Mouse (Mus musculus) ES-E14 (cell line): ENCODE results near the gene Nupl2. TPM values are rescaled to one million over a fixed set of nuclear protein-coding genes. Genes with fewer than 3 reads are reported as not detected.

Experiments used
- DNase-seq: peaks from one replicate; pipeline ENCODE4 v3.0.0-alpha.2; 2013; ENCODE audit warnings: low read depth, low spot score
- H3K27ac ChIP-seq: 2 replicates; pipeline ENCODE4 v1.5.1; 2012; ENCODE audit warnings: low read depth, mild to moderate bottlenecking, low read length, moderate library complexity, mixed read lengths; ENCODE audit not compliant: poor library complexity, insufficient read depth, severe bottlenecking
- H3K36me3 ChIP-seq: 2 replicates; pipeline ENCODE4 v1.6.1; 2012; ENCODE audit warnings: mild to moderate bottlenecking, low read length, moderate library complexity, mixed read lengths; ENCODE audit not compliant: control insufficient read depth, poor library complexity, insufficient read depth, severe bottlenecking
- H3K4me1 ChIP-seq, 2 experiments: fragments of 150-350 bp in 1 of 2; sonication (generic) in 1 of 2; 2 replicates each; pipeline ENCODE4 v1.6.1; 2012; ENCODE audit warnings: low read length in 2 of 2, mild to moderate bottlenecking in 1 of 2, mixed read lengths in 1 of 2; ENCODE audit not compliant: control insufficient read depth in 2 of 2, insufficient read depth in 2 of 2, poor library complexity in 1 of 2
- H3K4me3 ChIP-seq, 2 experiments: fragments of 150-350 bp in 1 of 2; sonication (generic) in 1 of 2; 2 replicates each; pipeline ENCODE4 v1.5.1; 2012; ENCODE audit warnings: low read length in 2 of 2, low read depth in 1 of 2, mild to moderate bottlenecking in 1 of 2, mixed read lengths in 1 of 2; ENCODE audit not compliant: insufficient read depth in 1 of 2, poor library complexity in 1 of 2, severe bottlenecking in 1 of 2
- H3K9ac ChIP-seq: 2 replicates; pipeline ENCODE4 v1.6.1; 2012; ENCODE audit warnings: low read depth, mild to moderate bottlenecking, low read length, mixed read lengths; ENCODE audit not compliant: poor library complexity, insufficient read depth, severe bottlenecking
- H3K9me3 ChIP-seq: fragments of 150-350 bp; sonication (generic); 2 replicates; pipeline ENCODE4 v1.6.1; 2012; ENCODE audit warnings: low read depth, mild to moderate bottlenecking, low read length; ENCODE audit not compliant: control insufficient read depth, insufficient read depth
- CHD2 ChIP-seq: IDR thresholded peaks from 2 replicates; pipeline ENCODE4 v1.6.1; 2014; ENCODE audit warnings: mild to moderate bottlenecking, low read depth, low read length, inconsistent platforms
- HCFC1 ChIP-seq: IDR thresholded peaks from 2 replicates; pipeline ENCODE4 v1.6.1; 2012; ENCODE audit warnings: low read length, inconsistent platforms, borderline replicate concordance; ENCODE audit not compliant: insufficient read depth
- MAFK ChIP-seq: IDR thresholded peaks from 2 replicates; pipeline ENCODE4 v1.6.1; 2014; ENCODE audit warnings: mild to moderate bottlenecking, low read depth, low read length, inconsistent platforms; ENCODE audit not compliant: insufficient read depth
- ZC3H11A ChIP-seq: IDR thresholded peaks from 2 replicates; pipeline ENCODE4 v1.6.1; 2012; ENCODE audit warnings: low read depth, mild to moderate bottlenecking, inconsistent platforms, low read length, borderline replicate concordance
- ZNF384 ChIP-seq: IDR thresholded peaks from 2 replicates; pipeline ENCODE4 v1.6.1; 2012; ENCODE audit warnings: low read depth, low read length, inconsistent platforms
- in situ Hi-C, 2 experiments: fragments of 600-800 bp; cut with MboI; formaldehyde crosslinking; loops; one replicate each; pipeline ENCODE4 v1.15.1; 2025; ENCODE audit warnings: low sequenced_read_pairs in 2 of 2, inconsistent platforms in 1 of 2; ENCODE audit not compliant: unreplicated experiment in 2 of 2
- total RNA-seq: library from RNA; depleted of rRNA; stranded (reverse); fragments of 300-350 nt; gene quantifications from 2 replicates; pipeline ENCODE4 v1.2.3, GENCODE M21; 2012

Nupl2 gene
- total RNA-seq, 1 experiment: 10.5 TPM

GRCm38 (mm10) chr5:24201006-24201405 is 36.2 kb downstream of the Nupl2 start:
- in situ Hi-C loops: no loop called here
- H3K4me3 ChIP-seq: no peak overlapping the region
- H3K9ac ChIP-seq: no peak overlapping the region
- H3K9me3 ChIP-seq: no peaks in the 10 kb centered on the region
- no peaks in the 10 kb centered on the region for H3K36me3 ChIP-seq
- TF ChIP-seq HCFC1: no peak
- TF ChIP-seq ZC3H11A: no peak
- TF ChIP-seq CHD2: no peak
- TF ChIP-seq ZNF384: no peak
- no peak for TF ChIP-seq MAFK
- H3K4me1 ChIP-seq: peaks cover 0 to 2% of the 10 kb centered on the region in 2 experiments; a peak in 1 of 4 replicates
- no peak overlapping the region for H3K27ac ChIP-seq
- DNase-seq: no peak

- Histone ChIP-seq H3K9ac (no peak overlapping the region), H3K9me3 (no peaks in the 10 kb centered on the region), H3K27ac (no peak overlapping the region), H3K36me3 (no peaks in the 10 kb centered on the region), H3K4me3 (no peak overlapping the region), H3K4me1 (peaks cover 0 to 4% of the 10 kb centered on the region in 2 experiments; a peak in 2 of 4 replicates)
- no peak for DNase-seq
- in situ Hi-C loops: no loop called here
- TF ChIP-seq HCFC1 (no peak), MAFK (no peak), ZNF384 (no peak), ZC3H11A (no peak), CHD2 (no peak)
Observed at GRCm38 (mm10) chr5:24202492-24202891, 37.7 kb downstream of the Nupl2 start.

GRCm38 (mm10) chr5:24203266-24203665 is 38.5 kb downstream of the Nupl2 start:
- Histone ChIP-seq H3K4me1 (peaks cover 0 to 4% of the 10 kb centered on the region in 2 experiments; a peak in 2 of 4 replicates), H3K27ac (no peak overlapping the region), H3K9me3 (no peaks in the 10 kb centered on the region), H3K36me3 (no peaks in the 10 kb centered on the region), H3K9ac (no peak overlapping the region), H3K4me3 (no peak overlapping the region)
- no peak for DNase-seq
- in situ Hi-C loops: no loop called here
- TF ChIP-seq ZC3H11A (no peak), HCFC1 (no peak), MAFK (no peak), CHD2 (no peak), ZNF384 (no peak)

- Histone ChIP-seq H3K36me3 (no peaks in the 10 kb centered on the region), H3K4me3 (no peak overlapping the region), H3K9ac (no peak overlapping the region), H3K9me3 (no peaks in the 10 kb centered on the region), H3K27ac (no peak overlapping the region; the same call in 1 of the 2 replicates), H3K4me1 (peaks cover 3 to 8% of the 10 kb centered on the region in 2 experiments; a peak in 3 of 4 replicates)
- TF ChIP-seq ZC3H11A (no peak), MAFK (0 out of 2 replicates have a peak, but pooled peaks have one; percentile 34)
- in situ Hi-C loops: no loop called here
- peak; percentile 75 for DNase-seq
Observed at GRCm38 (mm10) chr5:24207965-24208364, 43.2 kb downstream of the Nupl2 start.

GRCm38 (mm10) chr5:24208505-24208904 is 43.7 kb downstream of the Nupl2 start:
- no peak for TF ChIP-seq ZC3H11A
- Histone ChIP-seq H3K27ac (no peak overlapping the region), H3K4me1 (peaks cover 3 to 8% of the 10 kb centered on the region in 2 experiments; a peak in 3 of 4 replicates), H3K4me3 (no peak overlapping the region), H3K9me3 (no peaks in the 10 kb centered on the region), H3K36me3 (no peaks in the 10 kb centered on the region), H3K9ac (no peak overlapping the region)
- no peak for DNase-seq
- in situ Hi-C loops: no loop called here
